Mouse (Mus musculus) kidney, embryonic 16.5 days (tissue): Measurements from ENCODE around the gene Rara. TPM values are rescaled to one million over a fixed set of nuclear protein-coding genes. Genes with fewer than 3 reads are reported as not detected.
"Not testable (repeated sequence)": the region's sequence is repeated elsewhere in the genome, so short reads cannot be mapped to it uniquely, and the experiment has no call there.

ENCODE experiments used
- ATAC-seq: fragments of 200-750 bp; cut with Nextera tagmentation; 2 replicates; pipeline ENCODE4 v1.8.0; 2017; ENCODE audit warnings: moderate TSS enrichment; ENCODE audit not compliant: low FRiP score, low TSS enrichment
- H3K27ac ChIP-seq: fragments of 300-500 bp; sonication (generic); 2 replicates; pipeline ENCODE4 v1.5.1; 2014; ENCODE audit warnings: low read length
- H3K27me3 ChIP-seq: fragments of 300-500 bp; sonication (generic); 2 replicates; pipeline ENCODE4 v1.6.1; 2014; ENCODE audit warnings: low read length, control low read depth, mixed read lengths; ENCODE audit not compliant: insufficient read depth
- H3K36me3 ChIP-seq: fragments of 300-500 bp; sonication (generic); 2 replicates; pipeline ENCODE4 v1.6.1; 2014; ENCODE audit warnings: low read length, control low read depth, mixed read lengths; ENCODE audit not compliant: insufficient read depth
- H3K4me1 ChIP-seq: fragments of 300-500 bp; sonication (generic); 2 replicates; pipeline ENCODE4 v1.6.1; 2014; ENCODE audit warnings: low read length, control low read depth, mixed read lengths; ENCODE audit not compliant: insufficient read depth
- H3K4me2 ChIP-seq: fragments of 300-500 bp; sonication (generic); replicated peaks from 2 replicates; pipeline ENCODE4 v1.6.1; 2014; ENCODE audit warnings: low read depth, low read length
- H3K4me3 ChIP-seq: fragments of 300-500 bp; sonication (generic); 2 replicates; pipeline ENCODE4 v1.5.1; 2014; ENCODE audit warnings: mild to moderate bottlenecking, low read length
- H3K9ac ChIP-seq: fragments of 300-500 bp; sonication (generic); replicated peaks from 2 replicates; pipeline ENCODE4 v1.6.1; 2014; ENCODE audit warnings: low read length
- H3K9me3 ChIP-seq: fragments of 300-500 bp; sonication (generic); 2 replicates; pipeline ENCODE4 v1.6.1; 2016; ENCODE audit warnings: low read length, control low read depth
- WGBS: fragments of 180-500 bp; shearing (Covaris S2); extraction: QIAGEN DNeasy Blood & Tissue Kit; methylation state at CpG from one replicate; pipeline ENCODE4 v1.1.7; 2014; 5-methylcytosine and 5-hydroxymethylcytosine counted together
- polyA plus RNA-seq: library from polyadenylated mRNA; unstranded; fragments of >200 nt; fragmentation: Nextera tagmentation; extraction: Ambion mirVana; gene quantifications from 2 replicates; pipeline ENCODE4 v1.2.1, GENCODE M21; 2015

The Rara gene
- polyA plus RNA-seq, 1 experiment from 2014 or later, result 31.4 TPM

- peaks cover 49% of the 10 kb centered on the region for H3K4me1 ChIP-seq
- ATAC-seq, H3K27ac ChIP-seq, H3K4me3 ChIP-seq, H3K9me3 ChIP-seq, H3K9ac ChIP-seq, H3K27me3 ChIP-seq, H3K4me2 ChIP-seq: not testable (repeated sequence)
- H3K36me3 ChIP-seq, result peaks cover 31% of the 10 kb centered on the region
- WGBS, result 45% methylated on average over 15 of the region's 15 CpGs
These were observed 5.8 kb upstream of the Rara start for GRCm38 (mm10) chr11:98921813-98922212.

DNA sequence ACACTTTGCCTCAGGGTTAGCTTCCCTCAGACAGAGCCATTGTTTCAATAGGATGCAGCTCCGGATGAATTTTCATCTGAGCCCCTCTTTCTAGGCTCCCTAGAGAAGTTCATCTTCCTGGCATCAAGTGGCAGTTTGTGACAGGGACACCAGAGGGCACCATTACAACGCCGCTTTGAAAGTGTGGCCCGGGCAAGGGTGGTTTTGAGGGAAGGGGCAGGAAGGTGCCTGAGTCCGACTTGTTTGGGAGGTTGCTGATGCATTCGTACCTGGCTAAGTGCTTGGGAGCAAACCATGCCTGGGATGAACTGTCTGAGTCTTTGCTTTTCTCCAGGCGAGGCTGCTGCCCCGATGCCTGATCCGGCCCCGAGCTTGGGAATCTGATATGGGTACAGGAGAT lies 5.3 kb upstream of the Rara start:
- ATAC-seq, result peak; percentile 24; the same call in 1 of the 2 replicates
- Histone ChIP-seq H3K4me1 (peaks cover 50% of the 10 kb centered on the region), H3K36me3 (peaks cover 26% of the 10 kb centered on the region), H3K27ac (peak overlapping the region; percentile 92)
- H3K9me3 ChIP-seq, H3K9ac ChIP-seq, H3K4me3 ChIP-seq, H3K4me2 ChIP-seq, H3K27me3 ChIP-seq: not testable (repeated sequence)
- WGBS, result 28% methylated on average over 10 of the region's 10 CpGs

- ATAC-seq, result peak; percentile 72
- Histone ChIP-seq H3K27ac (peak overlapping the region; percentile 92), H3K36me3 (peaks cover 23% of the 10 kb centered on the region), H3K4me1 (peaks cover 54% of the 10 kb centered on the region)
- H3K4me3 ChIP-seq, H3K27me3 ChIP-seq, H3K4me2 ChIP-seq, H3K9ac ChIP-seq, H3K9me3 ChIP-seq: not testable (repeated sequence)
- WGBS, result 29% methylated on average over 16 of the region's 16 CpGs
These were observed 4.5 kb upstream of the Rara start for GRCm38 (mm10) chr11:98922851-98923711.

DNA sequence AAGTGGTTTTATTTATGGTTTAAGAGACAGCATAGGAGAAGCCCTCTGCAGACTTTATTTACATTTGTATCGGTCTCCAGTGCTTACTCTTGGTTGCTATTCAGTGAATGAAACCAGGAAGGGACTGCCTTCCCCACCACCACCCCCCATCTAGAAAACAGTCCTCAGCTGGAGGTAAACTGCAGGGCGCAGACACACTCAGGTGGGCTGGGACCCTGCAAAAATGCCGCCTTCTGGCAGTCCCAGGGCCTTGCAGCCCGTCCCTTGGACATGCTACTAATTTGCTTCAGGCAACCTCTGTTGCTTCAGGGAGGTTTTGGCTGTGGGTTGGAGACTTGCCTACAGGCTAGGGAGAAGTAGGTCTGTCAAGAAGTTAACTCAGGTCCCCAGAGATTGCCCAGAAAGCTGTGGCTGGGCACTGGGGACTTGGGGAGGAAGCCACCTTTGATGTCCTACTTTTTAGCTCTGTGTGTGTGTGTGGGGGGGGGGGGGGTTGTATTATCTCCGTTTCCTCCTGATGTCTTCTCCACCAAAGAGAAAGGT lies 2.9 kb upstream of the Rara start:
- Histone ChIP-seq H3K4me2 (no peak overlapping the region), H3K4me3 (no peak overlapping the region), H3K4me1 (peaks cover 71% of the 10 kb centered on the region), H3K27ac (peak overlapping the region; percentile 92), H3K27me3 (no peaks in the 10 kb centered on the region), H3K36me3 (peaks cover 12% of the 10 kb centered on the region), H3K9me3 (no peaks in the 10 kb centered on the region), H3K9ac (peak overlapping the region; percentile 29; the same call in 1 of the 2 replicates)
- WGBS, result 51% methylated on average over 5 of the region's 5 CpGs
- ATAC-seq, result no peak

- Histone ChIP-seq H3K36me3 (peaks cover 7% of the 10 kb centered on the region), H3K9ac (peak overlapping the region; percentile 55), H3K4me1 (peaks cover 77% of the 10 kb centered on the region), H3K9me3 (no peaks in the 10 kb centered on the region), H3K27ac (peak overlapping the region; percentile 92), H3K4me2 (peak overlapping the region; percentile 40; the same call in 1 of the 2 replicates), H3K4me3 (no peak overlapping the region), H3K27me3 (no peaks in the 10 kb centered on the region)
- no peak for ATAC-seq
- 15% methylated on average over 10 of the region's 10 CpGs for WGBS
These were observed 2.3 kb upstream of the Rara start for GRCm38 (mm10) chr11:98925265-98925721.

DNA sequence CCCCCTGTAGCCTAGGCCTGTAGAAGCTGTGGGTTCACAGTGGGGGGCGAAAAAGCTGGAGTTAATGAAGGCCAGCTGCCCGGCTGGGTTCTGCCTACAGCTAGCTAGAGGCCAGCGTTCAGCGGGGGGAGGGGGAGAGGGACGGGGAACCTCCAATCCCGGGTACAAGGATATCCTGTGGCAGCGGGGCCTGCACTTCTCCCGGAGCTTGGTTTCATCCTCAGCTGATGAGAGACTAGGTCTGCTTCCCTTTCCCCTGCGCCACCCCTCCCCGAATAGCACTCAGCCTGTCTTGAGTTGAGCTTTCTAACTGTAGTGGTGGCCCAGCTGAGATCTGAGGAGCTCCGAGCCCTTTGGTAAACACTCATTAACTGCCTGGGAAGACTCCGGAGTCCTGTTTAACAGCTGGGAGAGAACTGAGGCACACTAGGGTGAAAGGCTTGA lies 1.7 kb upstream of the Rara start:
- H3K4me2 ChIP-seq, result peak overlapping the region; percentile 40
- H3K9me3 ChIP-seq, result no peaks in the 10 kb centered on the region
- H3K27ac ChIP-seq, result peak overlapping the region; percentile 92
- H3K27me3 ChIP-seq, result no peaks in the 10 kb centered on the region
- 3% methylated on average over 12 of the region's 12 CpGs for WGBS
- H3K4me1 ChIP-seq, result peaks cover 82% of the 10 kb centered on the region
- H3K4me3 ChIP-seq, result peak overlapping the region; percentile 2; the same call in 1 of the 2 replicates
- peak; percentile 16; the same call in 1 of the 2 replicates for ATAC-seq
- peak overlapping the region; percentile 55 for H3K9ac ChIP-seq
- H3K36me3 ChIP-seq, result peaks cover 4% of the 10 kb centered on the region

DNA sequence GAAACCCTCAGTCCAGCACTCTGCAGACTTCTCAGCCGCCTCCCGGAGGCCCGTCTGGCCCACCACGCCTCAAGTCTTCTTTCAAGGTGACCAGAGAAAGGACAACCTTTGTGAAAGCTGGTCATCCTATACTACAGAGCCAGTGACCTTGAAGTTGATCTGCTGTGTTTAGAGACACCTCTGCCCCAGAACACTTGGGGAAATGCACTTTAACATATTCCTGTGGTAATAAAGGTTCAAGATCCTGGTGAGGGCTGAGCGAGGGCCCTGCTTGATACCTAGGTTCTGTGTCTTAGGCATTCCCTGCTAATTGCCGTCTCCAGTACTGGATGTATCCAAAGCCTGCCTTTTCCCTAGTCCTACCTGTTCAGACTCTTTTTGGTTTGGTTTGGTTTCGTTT lies 1.1 kb upstream of the Rara start:
- Histone ChIP-seq H3K36me3 (no peaks in the 10 kb centered on the region), H3K27me3 (no peaks in the 10 kb centered on the region), H3K9me3 (no peaks in the 10 kb centered on the region), H3K4me1 (peaks cover 89% of the 10 kb centered on the region), H3K4me2 (no peak overlapping the region), H3K27ac (peak overlapping the region; percentile 92), H3K9ac (peak overlapping the region; percentile 55; the same call in 1 of the 2 replicates), H3K4me3 (no peak overlapping the region)
- ATAC-seq, result no peak
- WGBS, result 70% methylated on average over 7 of the region's 7 CpGs

GRCm38 (mm10) chr11:98928186-98928893 lies 722 bp downstream of the Rara start:
- Histone ChIP-seq H3K4me1 (peaks cover 93% of the 10 kb centered on the region), H3K27ac (peak overlapping the region; percentile 50), H3K4me2 (peak overlapping the region; percentile 69), H3K4me3 (peak overlapping the region; percentile 59), H3K27me3 (no peaks in the 10 kb centered on the region), H3K36me3 (no peaks in the 10 kb centered on the region), H3K9me3 (no peaks in the 10 kb centered on the region), H3K9ac (peak overlapping the region; percentile 78)
- 10% methylated on average over 12 of the region's 12 CpGs for WGBS
- ATAC-seq, result no peak

- Histone ChIP-seq H3K27ac (peak overlapping the region; percentile 50), H3K4me1 (peaks cover 86% of the 10 kb centered on the region), H3K4me2 (peak overlapping the region; percentile 69), H3K9ac (peak overlapping the region; percentile 48), H3K9me3 (no peaks in the 10 kb centered on the region), H3K27me3 (no peaks in the 10 kb centered on the region), H3K36me3 (no peaks in the 10 kb centered on the region), H3K4me3 (peak overlapping the region; percentile 0; the same call in 1 of the 2 replicates)
- ATAC-seq, result no peak
- WGBS, result 9% methylated on average over 9 of the region's 9 CpGs
These were observed 1.9 kb downstream of the Rara start for GRCm38 (mm10) chr11:98929503-98929902.
